Mouse (Mus musculus) intestine, embryonic 16.5 days (tissue): ENCODE results near the gene Nup62. TPM values are rescaled to one million over a fixed set of nuclear protein-coding genes. Genes with fewer than 3 reads are reported as not detected.

Experiments used
- ATAC-seq: fragments of 200-750 bp; cut with Nextera tagmentation; 2 replicates; pipeline ENCODE4 v1.8.0; 2017; ENCODE audit warnings: moderate TSS enrichment, moderate library complexity
- H3K27ac ChIP-seq: fragments of 300-500 bp; sonication (generic); 2 replicates; pipeline ENCODE4 v1.5.1; 2014; ENCODE audit warnings: mild to moderate bottlenecking, low read length
- H3K27me3 ChIP-seq: fragments of 300-500 bp; sonication (generic); replicated peaks from 2 replicates; pipeline ENCODE4 v1.6.1; 2014; ENCODE audit warnings: low read length, control low read depth, mixed read lengths; ENCODE audit not compliant: control insufficient read depth, insufficient read depth
- H3K36me3 ChIP-seq: fragments of 300-500 bp; sonication (generic); 2 replicates; pipeline ENCODE4 v1.6.1; 2014; ENCODE audit warnings: low read length, control low read depth; ENCODE audit not compliant: control insufficient read depth, insufficient read depth
- H3K4me1 ChIP-seq: fragments of 300-500 bp; sonication (generic); 2 replicates; pipeline ENCODE4 v1.6.1; 2014; ENCODE audit warnings: low read length, control low read depth, mixed read lengths; ENCODE audit not compliant: control insufficient read depth, insufficient read depth
- H3K4me2 ChIP-seq: fragments of 300-500 bp; sonication (generic); 2 replicates; pipeline ENCODE4 v1.6.1; 2014; ENCODE audit warnings: low read depth, low read length, control low read depth
- H3K4me3 ChIP-seq: fragments of 300-500 bp; sonication (generic); 2 replicates; pipeline ENCODE4 v1.5.1; 2014; ENCODE audit warnings: mild to moderate bottlenecking, low read length
- H3K9ac ChIP-seq: fragments of 300-500 bp; sonication (generic); 2 replicates; pipeline ENCODE4 v1.6.1; 2014; ENCODE audit warnings: low read depth, low read length
- H3K9me3 ChIP-seq: fragments of 300-500 bp; sonication (generic); 2 replicates; pipeline ENCODE4 v1.6.1; 2016; ENCODE audit warnings: low read length, control low read depth; ENCODE audit not compliant: control insufficient read depth
- WGBS: fragments of 180-500 bp; shearing (Covaris S2); extraction: QIAGEN DNeasy Blood & Tissue Kit; methylation state at CpG from one replicate; pipeline ENCODE4 v1.1.7; 2014; 5-methylcytosine and 5-hydroxymethylcytosine counted together
- polyA plus RNA-seq: library from polyadenylated mRNA; unstranded; fragments of >200 nt; fragmentation: Nextera tagmentation; extraction: Ambion mirVana; gene quantifications from 2 replicates; pipeline ENCODE4 v1.2.1, GENCODE M21; 2015

Gene Nup62
- polyA plus RNA-seq: 78.7 and 87.8 TPM in 2 replicates

GRCm38 (mm10) chr7:44815721-44816469 is at the start of gene Nup62, which contains the start of gene Il4i1:
Gene Nup62, plus strand, starts transcription at chr7:44816088.
Gene Il4i1, plus strand, starts transcription at chr7:44816387.
- Histone ChIP-seq H3K27me3 (no peaks in the 10 kb centered on the region), H3K36me3 (peaks cover 17% of the 10 kb centered on the region; the same call in 1 of the 2 replicates), H3K9me3 (no peaks in the 10 kb centered on the region), H3K4me1 (peaks cover 35% of the 10 kb centered on the region), H3K9ac (peak within 1 kb of the TSS; percentile 95), H3K27ac (peak within 1 kb of the TSS; percentile 98), H3K4me3 (peak within 1 kb of the TSS; percentile 82), H3K4me2 (peak within 1 kb of the TSS; percentile 79)
- under 1% methylated on average over 62 of the region's 62 CpGs for WGBS
- peak; percentile 94 for ATAC-seq

- Histone ChIP-seq H3K9me3 (no peaks in the 10 kb centered on the region), H3K36me3 (peaks cover 14% of the 10 kb centered on the region), H3K27me3 (no peaks in the 10 kb centered on the region), H3K9ac (no peak overlapping the region), H3K27ac (no peak overlapping the region), H3K4me2 (no peak overlapping the region), H3K4me3 (no peak overlapping the region), H3K4me1 (no peaks in the 10 kb centered on the region)
- no peak for ATAC-seq
- WGBS: 85% methylated on average over 5 of the region's 5 CpGs
Observed at GRCm38 (mm10) chr7:44768129-44768528, 47.8 kb upstream of the Nup62 start.

GRCm38 (mm10) chr7:44770046-44770578 is 45.8 kb upstream of the Nup62 start:
- WGBS: 12% methylated on average over 6 of the region's 6 CpGs
- Histone ChIP-seq H3K4me3 (no peak overlapping the region), H3K36me3 (peaks cover 17% of the 10 kb centered on the region)

GRCm38 (mm10) chr7:44772591-44773204 is 43.2 kb upstream of the Nup62 start:
- WGBS: 91% methylated on average over 8 of the region's 8 CpGs
- H3K4me1 ChIP-seq: no peaks in the 10 kb centered on the region
- ATAC-seq: peak; percentile 46; the same call in 1 of the 2 replicates
- H3K4me2 ChIP-seq: no peak overlapping the region
- H3K9me3 ChIP-seq: no peaks in the 10 kb centered on the region
- no peaks in the 10 kb centered on the region for H3K27me3 ChIP-seq
- peaks cover 20% of the 10 kb centered on the region for H3K36me3 ChIP-seq
- no peak overlapping the region for H3K4me3 ChIP-seq
- H3K9ac ChIP-seq: no peak overlapping the region
- no peak overlapping the region for H3K27ac ChIP-seq

More at GRCm38 (mm10) chr7:44770046-44770578, 45.8 kb upstream of the Nup62 start:
- Histone ChIP-seq H3K9me3 (no peaks in the 10 kb centered on the region), H3K27ac (no peak overlapping the region), H3K4me2 (no peak overlapping the region), H3K4me1 (no peaks in the 10 kb centered on the region), H3K9ac (no peak overlapping the region), H3K27me3 (no peaks in the 10 kb centered on the region)
- ATAC-seq: peak; percentile 46

- 87% methylated on average over 9 of the region's 9 CpGs for WGBS
- no peak for ATAC-seq
- H3K4me3 ChIP-seq: no peak overlapping the region
- H3K36me3 ChIP-seq: peaks cover 17% of the 10 kb centered on the region
- H3K9ac ChIP-seq: no peak overlapping the region
- H3K27ac ChIP-seq: no peak overlapping the region
- no peak overlapping the region for H3K4me2 ChIP-seq
- H3K4me1 ChIP-seq: no peaks in the 10 kb centered on the region
- no peaks in the 10 kb centered on the region for H3K27me3 ChIP-seq
- no peaks in the 10 kb centered on the region for H3K9me3 ChIP-seq
Observed at GRCm38 (mm10) chr7:44776849-44777498, 38.9 kb upstream of the Nup62 start.

- Histone ChIP-seq H3K4me1 (no peaks in the 10 kb centered on the region), H3K4me2 (no peak overlapping the region), H3K4me3 (no peak overlapping the region), H3K27ac (no peak overlapping the region), H3K36me3 (peaks cover 7% of the 10 kb centered on the region; the same call in 1 of the 2 replicates), H3K9me3 (no peaks in the 10 kb centered on the region), H3K9ac (no peak overlapping the region), H3K27me3 (no peaks in the 10 kb centered on the region)
- WGBS: 84% methylated on average over 8 of the region's 8 CpGs
- ATAC-seq: no peak
Observed at GRCm38 (mm10) chr7:44780101-44780500, 35.8 kb upstream of the Nup62 start.

GRCm38 (mm10) chr7:44789531-44789930 is 26.4 kb upstream of the Nup62 start:
- no peak overlapping the region for H3K4me3 ChIP-seq
- 77% methylated on average over 3 of the region's 3 CpGs for WGBS
- H3K36me3 ChIP-seq: no peaks in the 10 kb centered on the region
- no peak overlapping the region for H3K9ac ChIP-seq
- H3K9me3 ChIP-seq: no peaks in the 10 kb centered on the region
- H3K27ac ChIP-seq: no peak overlapping the region
- H3K4me1 ChIP-seq: no peaks in the 10 kb centered on the region
- ATAC-seq: no peak
- H3K4me2 ChIP-seq: no peak overlapping the region
- no peaks in the 10 kb centered on the region for H3K27me3 ChIP-seq

DNA sequence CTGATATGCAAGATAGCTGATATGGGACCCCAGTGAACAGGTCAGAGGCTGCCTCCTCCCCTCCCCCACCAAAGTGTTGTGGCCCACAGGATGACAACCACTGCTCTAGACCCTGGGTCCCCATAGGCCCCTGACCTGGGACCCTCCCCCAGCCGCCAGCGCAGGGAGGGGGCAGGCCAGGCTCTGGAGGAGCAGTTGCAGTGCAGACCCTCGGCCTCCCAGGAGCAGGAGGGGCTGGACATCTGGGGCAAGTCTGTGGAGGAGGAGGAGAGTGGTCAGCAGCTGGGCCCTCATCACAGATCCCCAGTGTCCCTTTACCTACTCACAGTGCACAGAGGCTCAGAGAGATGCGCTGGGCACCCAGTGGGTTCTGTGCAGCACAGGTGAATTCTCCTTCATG is 25.8 kb upstream of the Nup62 start:
- no peaks in the 10 kb centered on the region for H3K27me3 ChIP-seq
- H3K27ac ChIP-seq: no peak overlapping the region
- H3K36me3 ChIP-seq: no peaks in the 10 kb centered on the region
- H3K4me2 ChIP-seq: no peak overlapping the region
- H3K4me1 ChIP-seq: no peaks in the 10 kb centered on the region
- no peak overlapping the region for H3K9ac ChIP-seq
- no peak overlapping the region for H3K4me3 ChIP-seq
- no peak for ATAC-seq
- no peaks in the 10 kb centered on the region for H3K9me3 ChIP-seq
- 69% methylated on average over 4 of the region's 4 CpGs for WGBS

- 82% methylated on average over 6 of the region's 6 CpGs for WGBS
Observed at GRCm38 (mm10) chr7:44792781-44793180, 23.1 kb upstream of the Nup62 start.

More at GRCm38 (mm10) chr7:44792781-44793180, 23.1 kb upstream of the Nup62 start:
- ATAC-seq: no peak
- no peak overlapping the region for H3K4me3 ChIP-seq
- no peak overlapping the region for H3K4me2 ChIP-seq
- H3K27ac ChIP-seq: no peak overlapping the region
- no peaks in the 10 kb centered on the region for H3K9me3 ChIP-seq
- no peaks in the 10 kb centered on the region for H3K4me1 ChIP-seq
- no peak overlapping the region for H3K9ac ChIP-seq
- H3K27me3 ChIP-seq: no peaks in the 10 kb centered on the region
- H3K36me3 ChIP-seq: no peaks in the 10 kb centered on the region
